In the genomic region with DNA sequence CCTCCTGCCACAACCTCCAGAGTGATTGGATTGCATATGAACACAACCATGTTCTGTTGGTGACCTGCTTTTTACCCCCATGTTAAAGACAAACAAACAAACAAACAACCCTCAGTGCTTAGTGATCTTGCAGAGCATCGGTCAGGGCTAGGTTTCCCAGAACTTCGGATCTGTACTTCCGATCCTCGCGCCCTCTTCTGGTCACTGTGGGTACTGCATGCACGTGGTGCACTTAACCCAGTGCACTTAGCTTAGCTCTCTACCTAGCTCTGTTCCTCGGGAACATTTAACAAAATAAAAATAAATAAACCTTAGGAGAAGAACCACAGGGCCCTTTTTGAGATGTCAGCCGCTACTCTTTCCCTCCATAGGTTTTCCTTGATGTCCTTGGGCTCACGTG, we compare ENCODE assay signal across 10 mouse cellular contexts. TPM values are rescaled to one million over a fixed set of nuclear protein-coding genes. Genes with fewer than 3 reads are reported as not detected.
DNase-seq lines count a peak whose midpoint lies in the region; ATAC-seq and TF ChIP-seq lines count a peak whose summit lies in the region.
"Had no signal": no experiment of that assay in that cellular context is flagged by ENCODE, and none has a peak within 500 bp of the region (broad histone marks: within the 10 kb centered on the region; RNA-seq: fewer than 3 reads in every experiment).

No protein-coding gene starts in this region.

- peaks cover 8% of the 10 kb centered on the region; the same call in 1 of the 2 replicates for H3K4me1 ChIP-seq in kidney, adult 2 months (ENCODE audit: control insufficient read depth, insufficient read depth, low read length)
- H3K4me1 ChIP-seq in kidney, embryonic 15.5 days = peaks cover 38% of the 10 kb centered on the region
- H3K4me1 ChIP-seq in forebrain, postnatal 0 days (ENCODE audit: insufficient read depth) = peaks cover 6% of the 10 kb centered on the region
- peaks cover 7% of the 10 kb centered on the region for H3K4me1 ChIP-seq in lung, embryonic 14.5 days (ENCODE audit: insufficient read depth)

- TF ChIP-seq POLR2A in kidney, adult 2 months (IDR thresholded peaks at IDR 0.05; ENCODE audit: low read depth, low read length) = no peak

- peak; percentile 76 for TF ChIP-seq CTCF in kidney, adult 2 months (conservative IDR thresholded peaks at IDR 0.05; ENCODE audit: insufficient read depth, insufficient read length, low read depth, low read length)
- peak; percentile 85 for TF ChIP-seq CTCF in forebrain, postnatal 0 days (IDR thresholded peaks at IDR 0.05; ENCODE audit: low read depth)
- peak; percentile 88 for TF ChIP-seq CTCF in lung, embryonic 14.5 days (IDR thresholded peaks at IDR 0.05; ENCODE audit: low read depth)

- H3K9ac ChIP-seq in kidney, embryonic 15.5 days = no peak overlapping the region
- no peak overlapping the region for H3K9ac ChIP-seq in forebrain, postnatal 0 days
- no peak overlapping the region for H3K9ac ChIP-seq in lung, embryonic 14.5 days
- H3K9ac ChIP-seq: liver, embryonic 15.5 days had no signal

- H3K4me2 ChIP-seq in kidney, embryonic 15.5 days = no peak overlapping the region
- H3K4me2 ChIP-seq in forebrain, postnatal 0 days (ENCODE audit: low read depth) = no peak overlapping the region
- H3K4me2 ChIP-seq in lung, embryonic 14.5 days = no peak overlapping the region
- H3K4me2 ChIP-seq: liver, embryonic 15.5 days had no signal

- no peak for ATAC-seq in kidney, embryonic 15.5 days (replicated peaks; ENCODE audit: low FRiP score)
- no peak for ATAC-seq in forebrain, postnatal 0 days
- no peak for ATAC-seq in lung, embryonic 14.5 days (ENCODE audit: insufficient read depth)

- no peaks in the 10 kb centered on the region for H3K27me3 ChIP-seq in kidney, adult 2 months (replicated peaks; ENCODE audit: control insufficient read depth, insufficient read depth, low read length)
- H3K27me3 ChIP-seq in kidney, embryonic 15.5 days = no peaks in the 10 kb centered on the region
- no peaks in the 10 kb centered on the region for H3K27me3 ChIP-seq in forebrain, postnatal 0 days (ENCODE audit: insufficient read depth, low read length)
- H3K27me3 ChIP-seq in lung, embryonic 14.5 days (ENCODE audit: insufficient read depth, low read length) = no peaks in the 10 kb centered on the region
- no peaks in the 10 kb centered on the region for H3K27me3 ChIP-seq in splenic B cell, adult 2 months (ENCODE audit: control insufficient read depth, insufficient read depth, low read length, poor library complexity, severe bottlenecking)

- DNase-seq in kidney, adult 2 months = peak; percentile 63
- DNase-seq in CD8-positive naive resting alpha-beta T cell, adult 2 months (ENCODE audit: low read depth in 2 of 2, low spot score in 2 of 2) = peak; percentile 44 to 50
- DNase-seq in WW6 (ENCODE audit: low read depth, low spot score) = peak; percentile 60
- peak; percentile 65 for DNase-seq in forebrain, postnatal 0 days
- peak; percentile 85 for DNase-seq in lung, embryonic 14.5 days
- peak; percentile 66 for DNase-seq in splenic B cell, adult 2 months (ENCODE audit: low read depth, low spot score)
- no peak for DNase-seq in left cerebral cortex, postnatal 36 days (ENCODE audit: low spot score in 2 of 2)

- no peaks in the 10 kb centered on the region for H3K9me3 ChIP-seq in kidney, embryonic 15.5 days (replicated peaks)
- H3K9me3 ChIP-seq in forebrain, postnatal 0 days (ENCODE audit: low read length) = no peaks in the 10 kb centered on the region
- no peaks in the 10 kb centered on the region for H3K9me3 ChIP-seq in lung, embryonic 14.5 days (ENCODE audit: low read depth, low read length)
- H3K9me3 ChIP-seq: liver, embryonic 15.5 days had no signal

- H3K27ac ChIP-seq in kidney, adult 2 months (ENCODE audit: insufficient read depth, low read depth, low read length) = no peak overlapping the region
- no peak overlapping the region for H3K27ac ChIP-seq in kidney, embryonic 15.5 days
- no peak overlapping the region for H3K27ac ChIP-seq in forebrain, postnatal 0 days (ENCODE audit: low read depth, low read length)
- no peak overlapping the region for H3K27ac ChIP-seq in lung, embryonic 14.5 days (ENCODE audit: low read depth)
- H3K27ac ChIP-seq: liver, embryonic 15.5 days had no signal

- intact Hi-C loops in left cerebral cortex, postnatal 36 days (cut with DNase I) = no loop called here

- WGBS in kidney, adult 2 months = 56% methylated on average over 9 of the region's 9 CpGs
- WGBS in kidney, embryonic 15.5 days = 50% methylated on average over 9 of the region's 9 CpGs
- WGBS in forebrain, postnatal 0 days = 48% methylated on average over 9 of the region's 9 CpGs
- 39% methylated on average over 9 of the region's 9 CpGs for WGBS in lung, embryonic 14.5 days

- no peak overlapping the region for H3K4me3 ChIP-seq in kidney, adult 2 months (ENCODE audit: insufficient read depth, low read depth, low read length)
- H3K4me3 ChIP-seq in kidney, embryonic 15.5 days (replicated peaks) = no peak overlapping the region
- H3K4me3 ChIP-seq in forebrain, postnatal 0 days (ENCODE audit: low read depth, low read length) = no peak overlapping the region
- no peak overlapping the region for H3K4me3 ChIP-seq in lung, embryonic 14.5 days (ENCODE audit: low read depth, low read length)
- H3K4me3 ChIP-seq: erythroblast, embryonic 14.5 days; liver, embryonic 15.5 days had no signal

- H3K36me3 ChIP-seq in kidney, adult 2 months (ENCODE audit: control insufficient read depth, insufficient read depth, low read length) = no peaks in the 10 kb centered on the region
- H3K36me3 ChIP-seq in kidney, embryonic 15.5 days = no peaks in the 10 kb centered on the region
- no peaks in the 10 kb centered on the region for H3K36me3 ChIP-seq in forebrain, postnatal 0 days (ENCODE audit: insufficient read depth)
- no peaks in the 10 kb centered on the region for H3K36me3 ChIP-seq in lung, embryonic 14.5 days (ENCODE audit: insufficient read depth)
- H3K36me3 ChIP-seq in splenic B cell, adult 2 months (ENCODE audit: control insufficient read depth, insufficient read depth, low read length, poor library complexity, severe bottlenecking) = no peaks in the 10 kb centered on the region
- H3K36me3 ChIP-seq: liver, embryonic 15.5 days had no signal

RNA-seq across cellular contexts. Expression of gene Tgm2, which starts 34.6 kb away (rescaled TPM):
- 217 and 221 TPM in 2 replicates for polyA plus RNA-seq in kidney, adult 2 months (2012; rRNA removed)
- polyA plus RNA-seq in kidney, embryonic 15.5 days (2015; fragmentation: Nextera tagmentation; extraction: Ambion mirVana) = 30.4 and 39.7 TPM in 2 replicates
- 9.1 and 13.0 TPM in 2 replicates for total RNA-seq in forebrain, postnatal 0 days (2014; rRNA removed)
- 6.1 TPM in 2 replicates for polyA plus RNA-seq in forebrain, postnatal 0 days (2015; fragmentation: Nextera tagmentation; extraction: Ambion mirVana)
- 40.8 and 41.7 TPM in 2 replicates for polyA plus RNA-seq in lung, embryonic 14.5 days (2014; fragmentation: Nextera tagmentation; extraction: Ambion mirVana)
- 10 to 100 TPM; 11.2 to 11.5 TPM for total RNA-seq in left cerebral cortex, postnatal 36 days (2021)

RNA-seq across cellular contexts. Expression of gene D630003M21Rik, which starts 48.2 kb away (rescaled TPM):
- 2.0 and 2.5 TPM in 2 replicates for polyA plus RNA-seq in kidney, adult 2 months (2012; rRNA removed)
- 6.2 and 7.7 TPM in 2 replicates for polyA plus RNA-seq in kidney, embryonic 15.5 days (2015; fragmentation: Nextera tagmentation; extraction: Ambion mirVana)
- 5.4 and 6.6 TPM in 2 replicates for total RNA-seq in forebrain, postnatal 0 days (2014; rRNA removed)
- 1.6 and 1.9 TPM in 2 replicates for polyA plus RNA-seq in forebrain, postnatal 0 days (2015; fragmentation: Nextera tagmentation; extraction: Ambion mirVana)
- polyA plus RNA-seq in lung, embryonic 14.5 days (2014; fragmentation: Nextera tagmentation; extraction: Ambion mirVana) = 6.4 and 9.1 TPM in 2 replicates
- total RNA-seq in left cerebral cortex, postnatal 36 days (2021) = 1 to 10 TPM; 3.5 TPM

Comparison
In these comparisons a context has a peak if more than half of its experiments do, and no peak if none do; other contexts are left out.
1. DNase-seq: peak in kidney, adult 2 months (single experiment), CD8-positive naive resting alpha-beta T cell, adult 2 months (2 of 2), WW6 (single experiment), forebrain, postnatal 0 days (single experiment), lung, embryonic 14.5 days (single experiment) and splenic B cell, adult 2 months (single experiment); none in left cerebral cortex, postnatal 36 days (0 of 2).
2. Peak in every context shown above with its lines, with median percentiles within 50 percentile points of each other: CTCF ChIP-seq.